In genomic region chr1:151040945-151041649, GRCm38 (mm10) we compare ENCODE assay signal across 8 mouse cellular contexts. TPM values are rescaled to one million over a fixed set of nuclear protein-coding genes. Genes with fewer than 3 reads are reported as not detected.
DNase-seq lines count a peak whose midpoint lies in the region; ATAC-seq and TF ChIP-seq lines count a peak whose summit lies in the region.

No protein-coding gene starts in this region.

- intact Hi-C loops in gastrocnemius, adult 2 months (cut with DNase I): no loop called here
- intact Hi-C loops in gastrocnemius, postnatal 14 days (cut with DNase I; ENCODE audit: low total_unique reads): no loop called here

- ATAC-seq in erythroid progenitor cell, adult 5-6 weeks (replicated peaks; ENCODE audit: low FRiP score, poor library complexity, severe bottlenecking): no peak

- peaks cover 14% of the 10 kb centered on the region for H3K4me1 ChIP-seq in megakaryocyte, embryonic 14.5 days

- H3K27me3 ChIP-seq in megakaryocyte, embryonic 14.5 days (replicated peaks): peaks cover 1% of the 10 kb centered on the region

- no peak for DNase-seq in gastrocnemius, adult 2 months
- DNase-seq in gastrocnemius, postnatal 14 days: no peak
- DNase-seq in heart, adult 9 months (ENCODE audit: low spot score in 2 of 2): peak; percentile 38 to 71
- peak; percentile 58 for DNase-seq in kidney, postnatal 10 days
- no peak for DNase-seq in MN1 (ENCODE audit: low spot score)
- DNase-seq in right cerebral cortex, adult 18-20 months: no peak

- H3K27ac ChIP-seq in gastrocnemius, adult 2 months: peak overlapping the region; percentile 53; the same call in 1 of the 2 replicates

- H3K4me3 ChIP-seq in gastrocnemius, adult 2 months: peak overlapping the region; percentile 40
- H3K4me3 ChIP-seq in megakaryocyte, embryonic 14.5 days (replicated peaks): peak overlapping the region; percentile 65

- TF ChIP-seq CTCF in gastrocnemius, adult 2 months (IDR thresholded peaks at IDR 0.05): no peak

- no peaks in the 10 kb centered on the region for H3K9me3 ChIP-seq in megakaryocyte, embryonic 14.5 days

- H3K36me3 ChIP-seq in megakaryocyte, embryonic 14.5 days (replicated peaks; ENCODE audit: low read length): no peaks in the 10 kb centered on the region

RNA-seq across cellular contexts. Expression of gene Hmcn1, which starts 47.9 kb away (rescaled TPM):
- total RNA-seq in gastrocnemius, adult 2 months (2021): 1 to 10 TPM; 5.0 to 5.8 TPM
- total RNA-seq in gastrocnemius, postnatal 14 days (2021): 10 to 100 TPM in 1 of 2 experiments, 1 to 10 TPM in 1; 9.3 to 10.9 TPM
- 0.80 TPM in 1 of 2 replicates, not detected in the other for polyA plus RNA-seq in megakaryocyte, embryonic 14.5 days (2012; ENCODE audit: insufficient read depth, low replicate concordance)
- not detected in 2 replicates for total RNA-seq in erythroid progenitor cell, adult 5-6 weeks (2015; ENCODE audit: low replicate concordance)
- total RNA-seq in erythroid progenitor cell, adult 5-6 weeks (2017; ENCODE audit: low replicate concordance): not detected in 2 replicates

Comparison
In these comparisons a context has a peak if more than half of its experiments do, and no peak if none do; other contexts are left out.
1. DNase-seq: peak in heart, adult 9 months (2 of 2) and kidney, postnatal 10 days (single experiment); none in gastrocnemius, adult 2 months (single experiment), gastrocnemius, postnatal 14 days (single experiment), MN1 (single experiment) and right cerebral cortex, adult 18-20 months (single experiment).
2. RNA of gene Hmcn1, which starts 47.9 kb away (total RNA-seq): 9.3 to 10.9 TPM in gastrocnemius, postnatal 14 days and 5.0 to 5.8 TPM in gastrocnemius, adult 2 months; not detected in erythroid progenitor cell, adult 5-6 weeks; every median in the first group is over 4 times any median in the second.